Mouse (Mus musculus): ENCODE measurements around the gene Olfr403. TPM values are rescaled to one million over a fixed set of nuclear protein-coding genes. Genes with fewer than 3 reads are reported as not detected.

Gene Olfr403
- polyA plus RNA-seq, 1 experiment from 2014 or later, result not detected

DNA sequence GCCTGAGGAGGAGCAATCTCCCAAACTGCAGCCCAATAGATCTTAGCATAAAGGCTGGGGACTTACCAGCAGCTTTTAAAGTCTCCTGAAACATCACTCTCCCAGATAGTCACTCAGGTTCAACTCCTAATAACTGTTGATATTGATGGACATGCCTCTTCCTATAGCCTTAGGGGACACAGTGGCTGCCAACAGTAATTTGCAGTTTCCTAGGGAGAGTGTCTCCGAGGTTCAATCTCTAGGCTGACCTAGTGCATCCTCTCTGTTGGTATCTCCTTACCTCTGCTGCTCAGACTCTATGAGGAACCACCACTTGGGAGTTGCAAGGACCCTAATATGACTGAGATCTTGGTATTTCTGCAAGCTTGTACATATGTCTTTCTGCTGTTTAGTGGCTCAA is 25.2 kb downstream of the Olfr403 start, which contains the start of gene Olfr43:
TSS of gene Olfr43 (minus strand) at position 101 of the 400 bp plus-strand sequence.
- DNase-seq (ENCODE audit: low spot score) (no peak), ATAC-seq (no peak)
- H3K36me3 ChIP-seq (ENCODE audit: insufficient read depth, low read length), result no peaks in the 10 kb centered on the region
- no peak for TF ChIP-seq CTCF (IDR thresholded peaks at IDR 0.05)
- TF ChIP-seq EP300 (IDR thresholded peaks at IDR 0.05), result no peak
- 23% methylated on average over 1 of the region's 1 CpGs for WGBS
- H3K4me1 ChIP-seq (ENCODE audit: insufficient read depth, low read depth, low read length), result no peaks in the 10 kb centered on the region
- H3K9ac ChIP-seq (replicated peaks; ENCODE audit: low read depth), result no peak within 1 kb of the TSS
- no peak within 1 kb of the TSS for H3K4me3 ChIP-seq (ENCODE audit: low read depth, low read length)
- H3K9me3 ChIP-seq (ENCODE audit: low read length), result no peaks in the 10 kb centered on the region
- no peaks in the 10 kb centered on the region for H3K27me3 ChIP-seq (replicated peaks; ENCODE audit: insufficient read depth, low read length)
- H3K4me2 ChIP-seq (replicated peaks; ENCODE audit: low read depth, low read length), result no peak within 1 kb of the TSS
- H3K27ac ChIP-seq (ENCODE audit: low read length), result no peak within 1 kb of the TSS

DNA sequence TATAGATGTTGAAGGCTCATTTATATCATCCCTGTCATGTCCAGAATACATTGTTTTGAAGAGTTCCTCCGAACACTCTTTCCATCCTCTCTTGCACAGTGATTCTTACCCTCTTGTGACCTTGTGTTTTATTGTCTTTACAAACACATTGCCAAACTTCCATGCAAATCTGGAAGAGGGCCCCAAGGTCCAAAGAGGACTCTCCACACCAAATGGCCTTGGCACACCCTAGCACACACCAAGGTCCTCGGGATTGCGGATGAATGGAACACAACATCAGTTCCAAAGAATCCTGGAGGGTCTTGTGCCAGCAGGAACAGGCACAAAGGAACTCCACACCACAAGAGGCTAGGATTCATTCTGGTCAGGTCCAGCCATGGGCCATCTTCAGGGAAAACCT is 55.2 kb downstream of the Olfr403 start:
- no peak overlapping the region for H3K4me2 ChIP-seq (replicated peaks; ENCODE audit: low read depth, low read length)
- WGBS, result 78% methylated on average over 3 of the region's 3 CpGs
- H3K9me3 ChIP-seq (ENCODE audit: low read length), result no peaks in the 10 kb centered on the region
- no peaks in the 10 kb centered on the region for H3K27me3 ChIP-seq (replicated peaks; ENCODE audit: insufficient read depth, low read length)
- H3K27ac ChIP-seq (ENCODE audit: low read length), result no peak overlapping the region
- DNase-seq (ENCODE audit: low spot score) (no peak), ATAC-seq (no peak)
- H3K4me3 ChIP-seq (ENCODE audit: low read depth, low read length), result no peak overlapping the region
- no peak overlapping the region for H3K9ac ChIP-seq (replicated peaks; ENCODE audit: low read depth)
- no peaks in the 10 kb centered on the region for H3K36me3 ChIP-seq (ENCODE audit: insufficient read depth, low read length)
- TF ChIP-seq EP300 (IDR thresholded peaks at IDR 0.05) (no peak), CTCF (IDR thresholded peaks at IDR 0.05) (no peak)
- H3K4me1 ChIP-seq (ENCODE audit: insufficient read depth, low read depth, low read length), result no peaks in the 10 kb centered on the region

Other genes with a start within 250 kb of the Olfr403 start
- gene Olfr23, start 249.6 kb upstream of the Olfr403 start, polyA plus RNA-seq (2015; fragmentation: Nextera tagmentation; extraction: Ambion mirVana), result not detected in 2 replicates
- not detected in 2 replicates for gene Olfr397, start 225.4 kb upstream of the Olfr403 start, polyA plus RNA-seq (2015; fragmentation: Nextera tagmentation; extraction: Ambion mirVana)
- gene Olfr398, start 195.8 kb upstream of the Olfr403 start, polyA plus RNA-seq (2015; fragmentation: Nextera tagmentation; extraction: Ambion mirVana), result not detected in 2 replicates
- not detected in 2 replicates for gene Olfr139, start 129.7 kb upstream of the Olfr403 start, polyA plus RNA-seq (2015; fragmentation: Nextera tagmentation; extraction: Ambion mirVana)
- gene Olfr399, start 129.6 kb upstream of the Olfr403 start, polyA plus RNA-seq (2015; fragmentation: Nextera tagmentation; extraction: Ambion mirVana), result not detected in 2 replicates
- not detected in 2 replicates for gene Zfp616, start 116.3 kb upstream of the Olfr403 start, polyA plus RNA-seq (2015; fragmentation: Nextera tagmentation; extraction: Ambion mirVana)
- not detected in 2 replicates for gene Olfr401, start 72.5 kb upstream of the Olfr403 start, polyA plus RNA-seq (2015; fragmentation: Nextera tagmentation; extraction: Ambion mirVana)
- not detected in 2 replicates for gene Olfr402, start 32.7 kb upstream of the Olfr403 start, polyA plus RNA-seq (2015; fragmentation: Nextera tagmentation; extraction: Ambion mirVana)
- not detected in 2 replicates for gene Olfr43, start 25.1 kb downstream of the Olfr403 start, polyA plus RNA-seq (2015; fragmentation: Nextera tagmentation; extraction: Ambion mirVana)
- gene Olfr406, start 73.6 kb downstream of the Olfr403 start, polyA plus RNA-seq (2015; fragmentation: Nextera tagmentation; extraction: Ambion mirVana), result not detected in 2 replicates
- gene Olfr59, start 97.5 kb downstream of the Olfr403 start, polyA plus RNA-seq (2015; fragmentation: Nextera tagmentation; extraction: Ambion mirVana), result not detected in 2 replicates
- not detected in 2 replicates for gene Olfr410, start 151.8 kb downstream of the Olfr403 start, polyA plus RNA-seq (2015; fragmentation: Nextera tagmentation; extraction: Ambion mirVana)
- gene Olfr411, start 166.4 kb downstream of the Olfr403 start, polyA plus RNA-seq (2015; fragmentation: Nextera tagmentation; extraction: Ambion mirVana), result not detected in 2 replicates
- gene Olfr412, start 175.8 kb downstream of the Olfr403 start, polyA plus RNA-seq (2015; fragmentation: Nextera tagmentation; extraction: Ambion mirVana), result not detected in 2 replicates

Data from lung, postnatal 0 days (tissue).